Mouse (Mus musculus) embryo, embryonic 11 days (tissue): ENCODE measurements around the gene Stard10.

Experiments used
- DNase-seq: peaks from one replicate; pipeline ENCODE4 v3.0.0-alpha.2; 2015

The Stard10 gene

DNA sequence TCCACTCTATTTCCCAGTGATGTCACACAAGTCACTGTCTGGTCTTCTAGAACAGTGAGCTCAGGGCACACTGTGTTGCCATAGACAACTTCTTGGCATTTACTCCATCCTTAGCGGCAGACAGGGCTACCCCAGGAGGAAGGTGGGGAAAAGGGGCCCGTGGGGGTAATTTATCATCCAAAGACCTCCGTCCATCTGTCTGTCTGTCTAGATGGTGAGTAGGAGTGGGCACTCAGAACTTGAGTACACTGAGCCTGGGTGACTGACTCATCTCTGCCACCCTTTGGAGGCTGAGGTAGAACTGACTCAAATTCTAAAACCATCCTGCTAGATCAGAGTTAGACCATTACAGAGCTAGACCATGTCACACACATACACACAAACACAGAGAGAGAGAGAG, at the start of gene Stard10:
Gene Stard10, plus strand, starts transcription at position 73 of the 400 bp plus-strand sequence.
- DNase-seq, result no peak

DNA sequence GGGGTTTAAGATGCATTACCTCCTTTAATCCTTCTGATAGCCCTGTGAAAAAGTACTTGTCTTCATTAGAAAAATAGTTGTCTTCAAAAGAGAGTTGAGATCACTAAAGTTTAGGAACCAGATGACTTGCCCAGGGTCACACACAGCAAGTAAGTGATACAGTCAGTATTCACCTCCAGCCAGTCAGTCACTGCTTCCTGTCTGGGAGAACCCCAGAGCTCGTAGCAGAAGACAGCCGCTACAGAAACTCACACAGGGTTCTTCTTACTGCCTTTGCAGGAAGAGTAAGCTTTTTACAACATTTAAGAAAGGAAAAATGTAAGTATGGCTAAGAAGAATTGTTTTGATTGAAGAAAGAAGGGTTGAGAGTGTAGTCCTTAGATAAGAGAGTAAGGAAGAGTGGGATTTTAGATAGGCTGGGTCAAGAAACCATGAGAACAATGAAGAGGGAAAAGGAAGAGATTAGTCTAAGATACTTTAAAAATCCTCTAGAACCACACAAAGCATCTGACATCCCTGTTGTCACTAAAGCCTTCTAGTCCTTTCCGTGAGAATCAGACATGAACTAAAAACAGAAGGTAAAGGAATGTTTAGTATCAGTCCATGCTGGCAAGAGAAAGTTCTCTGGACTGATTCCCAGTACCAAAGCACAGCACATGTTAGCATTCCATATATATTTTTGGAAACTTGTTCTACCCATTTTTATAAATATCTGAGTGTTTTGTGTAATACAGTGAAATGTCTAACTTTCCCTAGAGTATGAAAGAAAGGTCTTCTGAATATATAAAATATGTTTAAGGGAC, 49.2 kb upstream of the Stard10 start:
- DNase-seq, result no peak

DNA sequence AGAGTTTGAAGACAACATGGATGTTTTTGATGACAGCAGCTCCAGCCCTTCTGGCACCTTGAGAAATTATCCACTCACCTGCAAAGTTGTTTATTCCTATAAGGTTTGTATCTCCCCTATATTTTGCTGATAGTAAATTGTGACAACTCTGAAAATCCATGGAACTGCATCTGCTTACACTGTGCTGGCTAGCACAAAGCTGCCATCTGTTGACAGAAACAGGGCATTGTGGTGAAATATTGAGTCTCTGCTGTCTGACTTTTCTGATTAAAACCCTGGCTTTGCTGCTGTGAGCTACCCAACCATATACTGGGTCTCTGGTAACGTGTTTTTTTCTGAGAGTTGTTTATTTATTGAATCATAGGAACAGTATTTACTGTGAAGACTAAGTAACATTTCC, 45.3 kb upstream of the Stard10 start:
- DNase-seq, result no peak

DNA sequence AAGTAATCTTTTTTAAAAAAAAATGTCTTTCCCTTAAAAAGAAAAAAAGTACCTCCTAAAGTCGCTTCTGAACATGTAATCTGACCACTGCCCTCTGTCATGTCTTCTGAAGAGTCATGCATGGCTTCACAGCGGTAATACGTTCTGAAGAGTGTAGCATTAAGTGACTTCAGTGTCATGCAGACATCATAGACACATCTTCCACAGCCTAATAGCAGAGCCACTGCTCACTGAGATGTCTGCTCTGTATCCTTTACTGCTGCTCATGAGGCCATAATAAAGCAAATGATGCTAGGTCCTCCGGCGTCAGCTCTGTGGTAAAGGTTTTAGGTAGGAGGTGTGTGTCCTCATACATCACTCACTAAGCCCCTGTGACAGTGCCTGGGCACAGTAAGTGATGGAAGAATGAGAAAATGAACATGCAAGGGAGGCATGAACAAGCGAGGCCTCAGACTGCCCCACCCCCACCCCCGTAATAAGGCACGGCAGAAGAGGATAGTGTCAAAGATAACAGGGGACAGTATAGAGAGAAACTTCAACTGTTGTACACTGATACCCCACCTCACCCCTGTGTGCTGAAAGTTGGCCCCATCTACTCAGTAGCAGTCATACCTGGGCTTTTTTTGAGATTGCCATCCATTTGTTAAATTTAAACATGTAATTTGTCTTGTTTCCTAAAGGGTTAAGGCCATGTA, 44.3 kb upstream of the Stard10 start:
- DNase-seq, result no peak

DNA sequence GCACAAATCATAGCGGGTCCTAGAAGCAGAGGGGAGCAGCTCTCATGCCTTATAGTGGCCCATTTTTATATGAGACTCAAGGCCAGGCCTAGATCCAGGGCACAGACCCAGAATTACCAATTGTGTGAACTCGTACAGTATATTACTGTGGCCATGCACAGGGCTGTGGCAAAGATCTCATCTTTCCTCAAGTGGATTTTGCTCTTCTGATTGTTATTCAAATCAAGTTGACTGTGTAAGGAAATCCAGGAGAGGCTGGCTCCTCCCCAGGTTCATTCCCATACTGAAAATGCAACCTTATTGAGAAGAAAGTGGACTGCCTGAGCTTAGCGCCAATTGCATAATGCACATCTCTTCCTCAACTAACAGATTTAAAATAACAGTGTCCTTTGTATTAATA, 34.2 kb upstream of the Stard10 start:
- no peak for DNase-seq

DNA sequence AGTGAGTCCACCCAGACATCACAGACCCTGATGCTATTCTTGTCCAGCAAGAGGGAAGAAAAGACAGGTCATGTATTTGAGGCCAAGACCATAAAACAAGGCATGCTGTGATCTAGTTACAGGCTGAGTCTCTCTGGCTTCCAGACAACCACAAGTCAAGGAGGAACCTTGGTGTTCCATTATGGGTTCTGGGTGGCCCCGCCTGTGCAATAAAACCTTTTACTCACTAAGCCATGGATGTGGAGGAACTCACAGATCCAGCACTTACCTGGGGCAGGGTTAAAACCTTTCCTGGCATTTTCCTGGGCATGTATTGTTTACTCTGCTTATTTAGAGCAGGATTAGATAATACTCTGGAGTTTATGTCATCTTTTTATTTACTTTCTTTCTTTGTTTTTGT, 32.4 kb upstream of the Stard10 start:
- no peak for DNase-seq

DNA sequence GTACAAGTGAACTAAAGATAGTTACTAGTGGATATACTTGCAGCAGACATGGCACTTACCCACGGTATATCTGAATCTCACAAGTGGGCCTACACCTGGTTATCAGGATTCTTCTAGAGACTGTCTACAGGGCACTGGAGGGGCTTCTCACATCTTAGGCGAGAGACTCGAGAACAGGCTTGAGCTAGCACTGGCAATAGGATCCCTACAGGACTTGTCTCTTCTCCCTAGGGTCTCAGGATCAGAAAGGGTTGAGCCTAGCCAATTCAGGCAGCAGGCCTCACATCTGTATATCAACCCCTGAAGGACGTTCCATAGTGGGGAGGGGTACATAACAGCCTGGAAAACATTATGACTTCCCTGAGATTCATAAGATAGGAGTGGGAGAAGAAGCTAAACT, 30.0 kb upstream of the Stard10 start:
- DNase-seq, result no peak

DNA sequence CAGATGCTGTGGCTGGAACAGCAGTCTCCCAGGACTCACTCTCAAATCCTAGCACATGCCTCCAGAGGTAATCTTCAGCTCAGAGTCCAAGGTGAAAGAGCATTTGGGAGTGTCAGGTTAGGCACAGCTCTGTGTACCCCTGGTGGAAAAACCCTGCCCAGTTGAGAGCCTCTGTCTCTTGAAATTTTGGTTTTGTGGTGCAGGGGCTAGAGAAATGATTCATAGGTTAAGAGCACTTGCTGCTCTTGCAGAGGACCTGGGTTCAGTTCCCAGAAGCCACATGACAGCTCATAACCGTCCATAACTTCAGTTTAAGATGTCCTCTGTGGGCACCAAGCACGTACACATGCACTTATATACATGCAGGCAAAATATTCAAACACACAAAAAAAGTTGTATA, 29.1 kb upstream of the Stard10 start:
- DNase-seq, result no peak

DNA sequence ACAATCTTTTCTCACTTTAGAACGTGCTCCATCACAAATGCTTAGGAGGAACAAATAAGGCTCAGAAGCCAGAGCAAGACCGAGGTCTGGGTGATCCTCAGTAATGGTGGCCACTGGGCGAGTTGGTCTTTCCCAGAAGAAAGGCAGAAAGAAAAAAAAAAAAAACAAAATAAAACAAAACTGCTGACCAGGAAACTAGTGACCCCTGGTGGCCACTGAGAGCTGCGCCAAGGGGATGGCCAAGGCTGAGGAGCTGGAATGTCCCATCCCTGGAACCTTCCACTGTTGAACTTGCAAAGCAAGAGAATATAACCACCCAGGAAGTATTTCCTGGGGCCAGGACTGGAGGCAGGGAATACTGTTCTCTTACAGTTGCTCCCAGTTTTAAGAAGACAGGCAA, 28.4 kb upstream of the Stard10 start:
- peak; percentile 73 for DNase-seq

DNA sequence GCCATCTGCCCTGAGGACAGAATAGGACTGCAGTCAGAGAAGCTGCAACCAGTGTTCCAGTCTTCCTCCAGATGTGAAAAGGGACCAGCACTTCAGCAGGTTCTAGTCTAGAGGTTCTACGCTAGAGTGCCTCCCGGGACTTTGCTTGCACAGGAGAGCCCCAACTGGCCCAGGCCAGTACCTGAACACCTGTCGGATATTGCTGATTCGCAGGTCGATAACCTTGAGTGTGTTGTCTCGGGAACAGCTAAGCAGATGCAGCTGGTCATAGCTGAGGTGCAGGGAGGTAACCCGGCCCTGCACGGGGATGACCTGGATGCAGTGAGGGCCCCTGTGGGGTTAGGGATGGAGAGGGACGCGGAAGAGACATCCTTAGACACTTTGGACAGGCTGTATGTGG, 26.5 kb upstream of the Stard10 start:
- no peak for DNase-seq

DNA sequence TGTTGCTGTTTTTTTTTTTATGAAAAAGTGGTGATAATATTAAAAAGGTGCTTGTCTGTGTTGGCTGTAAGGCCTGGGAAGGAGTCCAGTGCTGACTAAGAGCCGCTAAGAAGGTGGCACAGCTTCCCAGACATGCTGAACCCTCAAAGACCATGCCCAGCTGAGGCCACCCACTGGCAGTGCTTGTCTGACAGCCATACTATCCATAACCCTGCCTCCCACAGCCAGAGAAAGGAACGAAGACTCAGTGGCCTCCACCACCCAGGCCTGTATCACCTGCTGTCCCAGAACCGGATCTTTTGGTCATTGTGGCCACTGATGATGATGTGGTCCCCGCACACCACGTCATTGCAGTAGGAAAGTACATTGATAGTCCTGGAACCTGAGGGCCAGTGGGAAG, 25.7 kb upstream of the Stard10 start:
- no peak for DNase-seq

DNA sequence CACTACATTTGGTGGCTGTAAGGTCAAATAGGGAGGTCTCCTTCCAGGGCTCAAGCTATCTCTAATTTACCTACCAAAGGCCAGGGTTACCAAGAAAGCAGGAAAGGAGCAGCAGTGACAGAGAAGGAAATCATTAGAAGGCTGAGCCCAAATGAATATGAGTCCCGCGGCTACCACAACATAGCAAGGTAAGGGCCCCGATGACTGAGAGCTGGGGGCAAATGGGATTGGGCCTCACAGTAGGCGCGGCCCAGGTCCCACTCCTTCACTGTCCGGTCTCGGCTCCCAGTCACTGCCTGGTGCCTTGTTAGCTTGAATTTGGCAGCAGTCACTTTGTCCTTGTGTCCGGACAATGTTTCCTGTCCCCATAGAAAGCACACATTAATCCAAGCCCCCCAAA, 25.2 kb upstream of the Stard10 start:
- DNase-seq, result no peak

DNA sequence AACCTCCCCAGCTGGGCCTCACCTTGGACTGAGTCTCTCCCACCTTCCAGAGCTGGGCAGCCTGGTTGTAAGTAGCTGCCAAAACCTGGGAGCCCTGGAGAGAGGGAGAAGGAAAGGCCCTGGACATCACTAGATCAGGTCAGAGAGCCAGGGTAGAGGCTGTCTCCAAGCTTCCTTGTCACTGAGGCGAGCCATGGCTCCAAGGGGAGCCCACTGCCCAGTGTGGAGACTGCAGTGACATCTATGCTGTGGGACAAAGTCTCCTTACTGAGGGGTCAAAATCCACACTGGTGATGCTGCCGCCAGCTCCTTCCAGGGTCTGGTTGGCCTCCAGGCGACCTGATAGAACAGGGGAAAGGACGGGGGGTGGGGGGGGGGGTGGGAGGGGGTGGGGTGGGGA, 24.8 kb upstream of the Stard10 start:
- DNase-seq, result no peak

DNA sequence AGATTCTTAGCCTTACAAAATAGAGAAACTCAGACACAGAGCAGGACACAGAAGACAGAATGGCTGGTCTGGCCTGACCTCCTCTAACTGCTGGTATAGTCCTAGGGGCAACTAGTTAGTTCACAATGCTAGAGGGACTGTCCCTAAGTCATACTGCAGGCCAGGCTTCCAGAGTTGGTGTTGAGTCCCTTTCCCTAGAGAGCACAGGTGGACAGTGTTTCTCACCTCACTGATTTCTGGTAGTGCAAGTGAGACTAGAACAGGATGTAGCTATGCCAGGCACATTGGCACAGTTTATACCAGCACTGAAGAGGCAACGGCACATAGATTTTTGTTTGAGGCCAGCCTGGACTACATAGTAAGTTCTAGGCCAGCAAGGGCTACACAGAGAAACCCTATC, 24.2 kb upstream of the Stard10 start:
- no peak for DNase-seq

DNA sequence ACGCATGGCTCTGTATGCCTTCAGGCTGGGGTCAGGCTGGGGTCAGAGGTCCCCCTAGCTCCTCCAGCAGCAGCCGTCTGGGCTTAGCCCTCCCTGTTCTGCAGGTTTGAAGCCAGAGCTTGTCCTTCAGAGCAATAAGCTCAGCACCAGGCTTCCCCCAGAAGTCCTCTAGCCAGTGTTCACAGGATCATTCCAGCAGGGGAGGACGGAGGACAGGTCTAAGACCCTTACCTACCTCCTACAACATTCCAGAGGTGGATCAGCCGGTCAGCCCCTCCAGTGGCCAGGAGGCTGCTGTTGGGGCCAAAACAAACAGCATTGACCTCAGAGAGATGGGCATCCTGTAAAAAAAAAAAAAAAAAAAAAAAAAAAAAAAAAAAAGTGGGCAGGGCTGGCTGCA, 23.7 kb upstream of the Stard10 start:
- DNase-seq, result no peak

DNA sequence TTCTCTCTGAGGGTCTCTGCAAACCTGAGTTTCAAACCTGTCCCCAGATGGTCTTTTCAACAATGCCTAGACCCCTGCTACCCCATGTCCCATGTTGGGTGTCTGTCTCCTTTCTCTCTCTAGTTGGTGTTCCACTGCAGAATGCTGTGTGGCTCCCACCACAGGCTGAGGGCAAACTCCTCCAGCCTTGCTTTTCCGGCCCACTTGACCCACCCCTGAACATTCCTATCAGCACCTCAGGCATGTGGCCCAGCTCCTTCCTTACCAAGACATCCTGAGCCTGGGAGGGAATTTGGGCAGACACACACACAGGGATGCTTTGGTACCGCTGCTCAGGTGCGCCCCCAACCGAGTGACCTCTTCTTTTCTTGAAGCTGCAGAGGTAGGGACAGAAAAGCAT, 23.3 kb upstream of the Stard10 start:
- no peak for DNase-seq

DNA sequence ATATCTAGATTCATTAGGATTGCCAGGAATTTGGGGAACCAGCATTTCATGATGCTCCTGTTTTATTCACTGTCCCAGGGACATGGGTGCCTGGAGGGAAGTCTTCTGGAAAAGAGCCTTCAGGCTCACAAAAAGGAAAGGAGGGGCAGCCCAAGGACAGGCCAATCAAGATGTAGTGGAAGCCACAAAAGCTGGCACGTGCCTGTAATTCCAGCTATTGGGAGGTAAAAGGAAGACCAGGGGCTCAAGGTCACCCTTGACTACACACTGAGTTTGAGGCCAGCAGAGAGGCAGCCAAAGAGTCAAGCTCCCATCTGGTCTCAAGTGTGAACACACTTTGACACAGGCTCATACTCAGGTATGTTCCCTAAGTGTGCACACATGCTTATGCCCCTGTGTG, 21.4 kb upstream of the Stard10 start:
- no peak for DNase-seq

DNA sequence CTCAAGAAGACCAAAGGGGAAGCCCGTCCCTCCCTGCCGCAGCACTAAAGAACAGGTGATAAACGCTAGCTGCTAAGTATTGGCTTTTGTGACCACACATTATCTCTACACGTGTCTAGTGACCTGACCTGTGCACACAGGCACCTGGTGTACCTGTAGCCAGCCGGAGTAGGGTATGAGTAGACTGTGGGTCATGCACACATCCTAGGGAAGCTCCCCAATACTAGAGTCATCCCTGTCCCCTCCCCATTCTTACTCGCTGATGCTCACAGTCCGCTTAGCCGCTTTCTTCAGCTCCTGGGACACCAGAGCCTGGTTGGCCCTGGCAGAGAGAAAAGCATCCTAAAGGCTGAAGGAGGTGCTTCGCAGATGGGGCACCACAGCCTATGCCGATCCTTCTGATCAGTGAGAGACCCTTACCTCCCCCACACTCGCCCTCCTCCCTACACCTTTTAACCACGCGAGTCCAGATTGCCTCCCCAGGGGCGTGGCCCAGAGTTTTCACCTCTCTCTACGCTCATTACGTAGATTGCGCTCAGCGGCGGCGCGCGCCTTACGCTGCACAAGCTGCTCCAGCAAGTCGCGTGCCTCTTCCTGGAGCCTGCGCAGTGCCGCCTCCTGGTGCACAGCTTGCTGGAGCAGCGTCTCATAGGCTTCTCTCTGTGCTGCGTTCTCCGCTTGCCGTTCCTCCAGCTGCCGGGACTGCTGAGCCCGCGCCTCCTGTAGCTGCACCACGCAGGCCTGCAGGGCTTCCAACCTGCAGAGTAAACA, 20.4 kb upstream of the Stard10 start:
- DNase-seq, result peak; percentile 93

DNA sequence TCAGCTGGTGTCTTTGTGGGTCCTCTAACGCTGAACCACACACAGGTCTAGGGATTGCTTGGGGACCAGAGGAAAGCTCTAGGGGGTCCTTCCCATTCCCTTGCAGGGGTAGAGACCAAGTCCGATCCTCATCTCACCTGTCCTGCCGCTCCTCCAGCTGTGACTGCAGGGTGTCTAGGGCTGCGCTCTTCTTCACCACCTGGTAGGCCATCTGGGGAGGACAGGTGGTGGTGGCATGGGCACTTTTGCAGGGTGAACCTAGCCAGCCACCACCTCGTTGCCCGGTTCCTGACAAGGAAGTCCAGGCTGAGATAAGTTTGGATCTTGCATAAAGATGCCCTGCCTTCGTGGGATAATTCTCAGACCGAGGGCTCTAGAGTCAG, 19.9 kb upstream of the Stard10 start:
- DNase-seq, result no peak

DNA sequence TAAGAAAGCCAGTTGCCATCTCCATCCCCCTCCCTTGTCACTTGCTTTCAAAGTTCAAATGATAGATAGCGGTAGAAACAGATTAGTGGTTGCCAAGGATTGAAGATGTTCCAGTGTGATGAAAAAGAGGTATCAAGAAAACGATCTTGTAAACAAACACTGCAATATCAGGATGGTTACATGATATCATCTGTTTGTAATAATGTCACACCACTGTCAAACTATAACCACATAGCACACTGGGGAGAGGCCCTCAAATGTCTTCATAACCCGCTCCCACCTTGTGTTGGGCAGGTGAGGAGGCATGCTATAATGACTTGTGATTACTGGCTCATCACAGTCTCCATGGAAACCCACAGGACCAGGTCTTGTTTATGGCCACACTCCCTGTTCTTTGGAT, 18.5 kb upstream of the Stard10 start:
- DNase-seq, result no peak

DNA sequence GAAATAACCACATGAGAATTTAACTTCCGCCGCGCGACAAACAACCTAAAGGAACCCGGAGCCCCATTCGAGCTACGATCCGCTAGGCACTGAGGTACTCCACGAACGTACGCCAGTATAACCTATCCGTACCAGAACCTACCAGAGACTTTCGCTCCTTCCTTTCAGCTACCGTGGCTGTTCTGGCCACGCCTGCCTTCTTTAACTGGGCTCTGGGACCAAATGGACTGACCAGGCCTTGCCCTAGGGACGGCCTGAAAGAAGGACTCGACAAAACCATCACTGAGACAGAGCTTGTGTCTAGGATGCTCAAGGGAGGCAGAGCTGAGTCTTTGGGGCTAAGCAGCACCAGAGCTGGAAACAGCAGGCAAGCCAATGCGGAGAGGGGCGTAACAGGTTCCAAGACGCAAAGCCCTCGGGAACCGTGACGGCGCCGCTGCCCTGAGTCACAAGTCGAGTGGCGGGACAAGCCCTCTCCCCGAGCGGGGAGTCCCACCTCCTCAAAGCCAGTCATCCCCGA, 15.5 kb upstream of the Stard10 start:
- no peak for DNase-seq

DNA sequence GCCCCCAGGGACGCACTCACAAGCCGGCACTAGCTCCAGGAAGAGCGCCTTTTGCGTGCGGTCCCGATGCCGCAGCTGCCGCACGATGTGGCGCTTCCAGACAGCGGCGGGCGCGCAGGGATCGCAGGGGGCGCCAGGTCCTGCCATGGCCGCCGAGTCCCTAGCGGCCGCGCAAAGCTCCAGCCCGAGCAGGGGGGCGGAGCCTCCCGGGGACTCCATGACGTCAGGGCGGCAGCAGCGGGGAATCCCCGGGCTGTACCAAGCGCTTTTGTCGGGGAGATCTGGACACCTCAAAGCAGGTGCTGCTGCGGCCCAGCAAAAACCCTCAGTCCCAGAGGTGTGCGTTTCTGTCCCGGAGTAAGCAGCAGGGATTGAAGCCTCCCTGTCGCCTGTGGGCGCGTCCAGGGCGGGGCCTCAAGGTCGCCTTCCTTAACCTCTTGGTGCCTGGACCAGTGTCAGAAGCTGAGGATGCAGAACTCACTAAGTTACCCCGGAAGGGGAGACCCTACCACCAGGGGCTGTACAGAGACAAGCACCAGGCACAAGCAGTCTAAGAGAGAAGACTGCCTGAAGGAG, 14.9 kb upstream of the Stard10 start, which contains the start of gene Atg16l2:
Gene Atg16l2, minus strand, starts transcription at position 371 of the 576 bp plus-strand sequence.
- DNase-seq, result peak; percentile 95

DNA sequence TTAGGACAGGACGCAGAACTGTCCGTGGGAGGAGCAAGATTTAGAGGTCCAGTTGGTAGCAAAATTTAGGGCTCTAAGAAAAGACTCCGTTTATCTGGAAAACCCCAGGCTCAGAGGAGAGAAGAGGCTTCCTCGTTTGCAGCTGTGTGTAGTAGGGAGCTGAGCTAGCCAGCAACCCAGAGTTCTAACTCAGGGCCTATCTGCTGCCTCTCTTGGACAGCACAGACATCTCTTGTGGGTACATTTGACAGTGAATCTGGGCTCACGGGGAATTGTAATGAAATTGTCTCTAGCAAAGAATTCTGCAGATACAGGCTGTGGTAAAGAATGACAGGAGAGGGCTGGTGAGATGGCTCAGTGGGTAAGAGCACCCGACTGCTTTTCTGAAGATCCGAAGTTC, 14.2 kb upstream of the Stard10 start:
- DNase-seq, result no peak
